Mouse (Mus musculus) 3134 (cell line): ENCODE results near the gene Mlh3.
A peak's percentile ranks its signal among the peaks of the same experiment; 100 is the strongest.
"Not testable (repeated sequence)": the region's sequence is repeated elsewhere in the genome, so short reads cannot be mapped to it uniquely, and the experiment has no call there.

Source experiments
- DNase-seq: peaks from one replicate; pipeline ENCODE4 v3.0.0-alpha.2; 2011; ENCODE audit warnings: low spot score; ENCODE audit not compliant: insufficient read length; ENCODE audit errors: extremely low read depth

Mlh3 gene

GRCm38 (mm10) chr12:85281756-85282155 is 11.4 kb upstream of the Mlh3 start:
- DNase-seq, result not testable (repeated sequence)

- no peak for DNase-seq
These were observed 10.6 kb upstream of the Mlh3 start for GRCm38 (mm10) chr12:85280845-85281651.

GRCm38 (mm10) chr12:85280105-85280844 is 9.9 kb upstream of the Mlh3 start:
- DNase-seq, result peak; percentile 86

GRCm38 (mm10) chr12:85279396-85280080 is 9.1 kb upstream of the Mlh3 start:
- DNase-seq, result no peak

- DNase-seq, result no peak
These were observed 8.5 kb upstream of the Mlh3 start for GRCm38 (mm10) chr12:85278919-85279318.

- no peak for DNase-seq
These were observed 5.9 kb upstream of the Mlh3 start for GRCm38 (mm10) chr12:85276273-85276672.

- no peak for DNase-seq
These were observed 3.1 kb upstream of the Mlh3 start for GRCm38 (mm10) chr12:85273508-85273907.

GRCm38 (mm10) chr12:85271843-85272206 is 1.4 kb upstream of the Mlh3 start:
- DNase-seq, result peak; percentile 58

GRCm38 (mm10) chr12:85271132-85271842 is 888 bp upstream of the Mlh3 start:
- DNase-seq, result no peak

- DNase-seq, result no peak
These were observed 578 bp downstream of the Mlh3 start for GRCm38 (mm10) chr12:85269821-85270220.

GRCm38 (mm10) chr12:85266248-85266647 is 4.2 kb downstream of the Mlh3 start:
- no peak for DNase-seq

- no peak for DNase-seq
These were observed 5.5 kb downstream of the Mlh3 start for GRCm38 (mm10) chr12:85264940-85265339.

- DNase-seq, result no peak
These were observed 5.9 kb downstream of the Mlh3 start for GRCm38 (mm10) chr12:85264531-85264930.

GRCm38 (mm10) chr12:85263190-85263589 is 7.2 kb downstream of the Mlh3 start:
- DNase-seq, result no peak

- no peak for DNase-seq
These were observed 7.9 kb downstream of the Mlh3 start for GRCm38 (mm10) chr12:85262489-85262888.

- no peak for DNase-seq
These were observed 13.3 kb downstream of the Mlh3 start for GRCm38 (mm10) chr12:85257008-85257639.

GRCm38 (mm10) chr12:85256074-85256751 is 14.2 kb downstream of the Mlh3 start:
- peak; percentile 16 for DNase-seq

- DNase-seq, result no peak
These were observed 18.3 kb downstream of the Mlh3 start for GRCm38 (mm10) chr12:85252083-85252482.

GRCm38 (mm10) chr12:85237553-85237952 is 32.8 kb downstream of the Mlh3 start:
- DNase-seq, result no peak
